Mouse (Mus musculus) heart, adult 9 months (tissue): ENCODE measurements around the gene Zfp458.
A peak's percentile ranks its signal among the peaks of the same experiment; 100 is the strongest.
"Not testable (repeated sequence)": the region's sequence is repeated elsewhere in the genome, so short reads cannot be mapped to it uniquely, and the experiment has no call there.

ENCODE experiments used
- DNase-seq, 2 experiments: peaks; one replicate each; pipeline ENCODE4 v3.0.0; 2022; ENCODE audit warnings: low spot score in 2 of 2

The Zfp458 gene

GRCm38 (mm10) chr13:67278314-67278713 is at the start of gene Zfp458:
Gene Zfp458, minus strand, starts transcription at chr13:67278466.
- DNase-seq, result no peak

GRCm38 (mm10) chr13:67306718-67307117 is 28.5 kb upstream of the Zfp458 start:
- no peak for DNase-seq

- DNase-seq, result peak; percentile 86 to 93
Measured at GRCm38 (mm10) chr13:67305822-67306672, 27.8 kb upstream of the Zfp458 start, which contains the start of gene Zfp457. Gene Zfp457, minus strand, starts transcription at chr13:67306485.

- not testable (repeated sequence) for DNase-seq
Measured at GRCm38 (mm10) chr13:67269383-67270065, 8.7 kb downstream of the Zfp458 start.

GRCm38 (mm10) chr13:67268568-67269369 is 9.5 kb downstream of the Zfp458 start:
- DNase-seq, result peak; percentile 86 to 87

GRCm38 (mm10) chr13:67214015-67214607 is 64.2 kb downstream of the Zfp458 start:
- DNase-seq, result no peak
